Mouse (Mus musculus) neural tube, embryonic 14.5 days (tissue): ENCODE data around the gene Slc17a5. TPM values are rescaled to one million over a fixed set of nuclear protein-coding genes. Genes with fewer than 3 reads are reported as not detected.
A peak's percentile ranks its signal among the peaks of the same experiment; 100 is the strongest.

ENCODE experiments used
- ATAC-seq: fragments of 200-750 bp; cut with Nextera tagmentation; 2 replicates; pipeline ENCODE4 v1.8.0; 2017; ENCODE audit warnings: low read depth, mild to moderate bottlenecking, moderate TSS enrichment, moderate library complexity
- H3K27ac ChIP-seq: fragments of 300-500 bp; sonication (generic); 2 replicates; pipeline ENCODE4 v1.5.1; 2014; ENCODE audit warnings: low read depth, mild to moderate bottlenecking, control low read depth, low read length, moderate library complexity, mixed read lengths
- H3K27me3 ChIP-seq: fragments of 300-500 bp; sonication (generic); 2 replicates; pipeline ENCODE4 v1.6.1; 2014; ENCODE audit warnings: low read length; ENCODE audit not compliant: control insufficient read depth, insufficient read depth
- H3K36me3 ChIP-seq: fragments of 300-500 bp; sonication (generic); 2 replicates; pipeline ENCODE4 v1.6.1; 2014; ENCODE audit warnings: low read length, mixed read lengths; ENCODE audit not compliant: control insufficient read depth, insufficient read depth
- H3K4me1 ChIP-seq: fragments of 300-500 bp; sonication (generic); 2 replicates; pipeline ENCODE4 v1.6.1; 2014; ENCODE audit warnings: low read length; ENCODE audit not compliant: control insufficient read depth, insufficient read depth
- H3K4me2 ChIP-seq: fragments of 300-500 bp; sonication (generic); 2 replicates; pipeline ENCODE4 v1.6.1; 2014; ENCODE audit warnings: mild to moderate bottlenecking, low read depth, low read length, control low read depth
- H3K4me3 ChIP-seq: fragments of 300-500 bp; sonication (generic); 2 replicates; pipeline ENCODE4 v1.5.1; 2014; ENCODE audit warnings: low read depth, low read length, control low read depth, mixed read lengths
- H3K9ac ChIP-seq: fragments of 300-500 bp; sonication (generic); replicated peaks from 2 replicates; pipeline ENCODE4 v1.6.1; 2014; ENCODE audit warnings: low read depth, mild to moderate bottlenecking, control low read depth, low read length, mixed read lengths
- H3K9me3 ChIP-seq: fragments of 300-500 bp; sonication (generic); 2 replicates; pipeline ENCODE4 v1.6.1; 2016; ENCODE audit warnings: low read length; ENCODE audit not compliant: control insufficient read depth
- WGBS: fragments of 180-500 bp; shearing (Covaris S2); extraction: QIAGEN DNeasy Blood & Tissue Kit; methylation state at CpG from one replicate; pipeline ENCODE4 v1.1.7; 2014; 5-methylcytosine and 5-hydroxymethylcytosine counted together
- polyA plus RNA-seq: library from polyadenylated mRNA; unstranded; fragments of >200 nt; fragmentation: Nextera tagmentation; extraction: Ambion mirVana; gene quantifications from 2 replicates; pipeline ENCODE4 v1.2.1, GENCODE M21; 2014

The Slc17a5 gene
- polyA plus RNA-seq, 1 experiment from 2014 or later: 20.4 TPM

GRCm38 (mm10) chr9:78546944-78547343 is 40.9 kb downstream of the Slc17a5 start:
- Histone ChIP-seq H3K27ac (no peak overlapping the region), H3K36me3 (no peaks in the 10 kb centered on the region), H3K4me3 (no peak overlapping the region), H3K9me3 (no peaks in the 10 kb centered on the region), H3K4me1 (no peaks in the 10 kb centered on the region), H3K4me2 (no peak overlapping the region), H3K27me3 (no peaks in the 10 kb centered on the region), H3K9ac (no peak overlapping the region)
- ATAC-seq: no peak
- WGBS: 69% methylated on average over 7 of the region's 7 CpGs

- Histone ChIP-seq H3K9ac (no peak overlapping the region), H3K36me3 (no peaks in the 10 kb centered on the region), H3K4me2 (no peak overlapping the region), H3K27me3 (no peaks in the 10 kb centered on the region), H3K4me1 (no peaks in the 10 kb centered on the region), H3K9me3 (no peaks in the 10 kb centered on the region), H3K27ac (no peak overlapping the region), H3K4me3 (no peak overlapping the region)
- no peak for ATAC-seq
- 96% methylated on average over 14 of the region's 14 CpGs for WGBS
Observed at GRCm38 (mm10) chr9:78541758-78542157, 46.1 kb downstream of the Slc17a5 start.

GRCm38 (mm10) chr9:78538421-78538820 is 49.4 kb downstream of the Slc17a5 start:
- H3K27ac ChIP-seq: no peak overlapping the region
- no peak overlapping the region for H3K4me2 ChIP-seq
- WGBS: 67% methylated on average over 6 of the region's 6 CpGs

GRCm38 (mm10) chr9:78537154-78537873 is 50.5 kb downstream of the Slc17a5 start:
- H3K9ac ChIP-seq: no peak overlapping the region
- H3K27me3 ChIP-seq: no peaks in the 10 kb centered on the region
- no peaks in the 10 kb centered on the region for H3K36me3 ChIP-seq
- 79% methylated on average over 9 of the region's 9 CpGs for whole genome bisulfite sequencing
- peak; percentile 54; the same call in 1 of the 2 replicates for ATAC-seq
- H3K4me1 ChIP-seq: no peaks in the 10 kb centered on the region
- H3K4me3 ChIP-seq: no peak overlapping the region
- no peaks in the 10 kb centered on the region for H3K9me3 ChIP-seq
- H3K27ac ChIP-seq: no peak overlapping the region
- no peak overlapping the region for H3K4me2 ChIP-seq

More at GRCm38 (mm10) chr9:78538421-78538820, 49.4 kb downstream of the Slc17a5 start:
- no peak overlapping the region for H3K4me3 ChIP-seq
- no peaks in the 10 kb centered on the region for H3K27me3 ChIP-seq
- H3K36me3 ChIP-seq: no peaks in the 10 kb centered on the region
- H3K9ac ChIP-seq: no peak overlapping the region
- ATAC-seq: no peak
- H3K9me3 ChIP-seq: no peaks in the 10 kb centered on the region
- H3K4me1 ChIP-seq: no peaks in the 10 kb centered on the region

- H3K36me3 ChIP-seq: no peaks in the 10 kb centered on the region
- no peaks in the 10 kb centered on the region for H3K4me1 ChIP-seq
- H3K27me3 ChIP-seq: no peaks in the 10 kb centered on the region
- no peaks in the 10 kb centered on the region for H3K9me3 ChIP-seq
- ATAC-seq: no peak
- no peak overlapping the region for H3K4me2 ChIP-seq
- H3K4me3 ChIP-seq: no peak overlapping the region
- H3K27ac ChIP-seq: no peak overlapping the region
- no peak overlapping the region for H3K9ac ChIP-seq
- WGBS: 93% methylated on average over 7 of the region's 7 CpGs
Observed at GRCm38 (mm10) chr9:78534606-78535005, 53.2 kb downstream of the Slc17a5 start.

- Histone ChIP-seq H3K27me3 (no peaks in the 10 kb centered on the region), H3K9me3 (no peaks in the 10 kb centered on the region), H3K9ac (no peak overlapping the region), H3K27ac (no peak overlapping the region), H3K4me2 (no peak overlapping the region), H3K4me1 (no peaks in the 10 kb centered on the region), H3K4me3 (no peak overlapping the region), H3K36me3 (no peaks in the 10 kb centered on the region)
- WGBS: 90% methylated on average over 18 of the region's 18 CpGs
- no peak for ATAC-seq
Observed at GRCm38 (mm10) chr9:78533296-78533935, 54.4 kb downstream of the Slc17a5 start.

- no peaks in the 10 kb centered on the region for H3K36me3 ChIP-seq
- H3K4me2 ChIP-seq: no peak overlapping the region
- no peak overlapping the region for H3K4me3 ChIP-seq
- 57% methylated on average over 9 of the region's 9 CpGs for WGBS
- no peaks in the 10 kb centered on the region for H3K9me3 ChIP-seq
- H3K27me3 ChIP-seq: no peaks in the 10 kb centered on the region
- ATAC-seq: no peak
- no peak overlapping the region for H3K27ac ChIP-seq
- H3K9ac ChIP-seq: no peak overlapping the region
- H3K4me1 ChIP-seq: 0 out of 2 replicates have a peak, but pooled peaks cover 4% of the 10 kb centered on the region
Observed at GRCm38 (mm10) chr9:78532341-78532819, 55.5 kb downstream of the Slc17a5 start.

GRCm38 (mm10) chr9:78531816-78532215 is 56.0 kb downstream of the Slc17a5 start:
- Histone ChIP-seq H3K9ac (no peak overlapping the region), H3K4me2 (no peak overlapping the region), H3K27me3 (no peaks in the 10 kb centered on the region), H3K27ac (no peak overlapping the region), H3K9me3 (no peaks in the 10 kb centered on the region), H3K4me3 (no peak overlapping the region), H3K36me3 (no peaks in the 10 kb centered on the region), H3K4me1 (0 out of 2 replicates have a peak, but pooled peaks cover 4% of the 10 kb centered on the region)
- 56% methylated on average over 5 of the region's 5 CpGs for WGBS
- ATAC-seq: no peak

GRCm38 (mm10) chr9:78527767-78528381 is 60.0 kb downstream of the Slc17a5 start:
- peak overlapping the region; percentile 43 for H3K4me3 ChIP-seq
- H3K9ac ChIP-seq: peak overlapping the region; percentile 67
- no peaks in the 10 kb centered on the region for H3K9me3 ChIP-seq
- no peaks in the 10 kb centered on the region for H3K36me3 ChIP-seq
- peak overlapping the region; percentile 77 for H3K27ac ChIP-seq
- 0 out of 2 replicates have a peak, but pooled peaks cover 4% of the 10 kb centered on the region for H3K4me1 ChIP-seq
- H3K27me3 ChIP-seq: no peaks in the 10 kb centered on the region
- WGBS: 3% methylated on average over 16 of the region's 16 CpGs
- peak overlapping the region; percentile 85 for H3K4me2 ChIP-seq
- peak; percentile 64 for ATAC-seq
